Mouse (Mus musculus): ENCODE measurements around the gene Fermt3.
A peak's percentile ranks its signal among the peaks of the same experiment; 100 is the strongest.

Fermt3 gene

GRCm38 (mm10) chr19:7039088-7039720 lies 19.9 kb upstream of the Fermt3 start:
- DNase-seq (ENCODE audit: low read depth, low spot score) = peak; percentile 40

GRCm38 (mm10) chr19:7034006-7034405 lies 14.7 kb upstream of the Fermt3 start:
- DNase-seq (ENCODE audit: low read depth, low spot score) = no peak

- DNase-seq (ENCODE audit: low read depth, low spot score) = no peak
These were observed 10.3 kb upstream of the Fermt3 start for GRCm38 (mm10) chr19:7029531-7029930.

GRCm38 (mm10) chr19:7020224-7020641 lies 964 bp upstream of the Fermt3 start:
- peak; percentile 44 for DNase-seq (ENCODE audit: low read depth, low spot score)

GRCm38 (mm10) chr19:7018546-7018945 lies 723 bp downstream of the Fermt3 start:
- DNase-seq (ENCODE audit: low read depth, low spot score) = no peak

GRCm38 (mm10) chr19:7017541-7018457 lies 1.5 kb downstream of the Fermt3 start:
- peak; percentile 61 for DNase-seq (ENCODE audit: low read depth, low spot score)

GRCm38 (mm10) chr19:7014481-7015135 lies 4.7 kb downstream of the Fermt3 start:
- no peak for DNase-seq (ENCODE audit: low read depth, low spot score)

GRCm38 (mm10) chr19:7013984-7014383 lies 5.3 kb downstream of the Fermt3 start:
- DNase-seq (ENCODE audit: low read depth, low spot score) = no peak

GRCm38 (mm10) chr19:7012426-7012825 lies 6.8 kb downstream of the Fermt3 start:
- no peak for DNase-seq (ENCODE audit: low read depth, low spot score)

- DNase-seq (ENCODE audit: low read depth, low spot score) = no peak
These were observed 12.2 kb downstream of the Fermt3 start for GRCm38 (mm10) chr19:7006892-7007593.

- DNase-seq (ENCODE audit: low read depth, low spot score) = no peak
These were observed 19.8 kb downstream of the Fermt3 start for GRCm38 (mm10) chr19:6999360-7000063.

GRCm38 (mm10) chr19:6997721-6998290 lies 21.5 kb downstream of the Fermt3 start:
- no peak for DNase-seq (ENCODE audit: low read depth, low spot score)

GRCm38 (mm10) chr19:6996006-6996405 lies 23.3 kb downstream of the Fermt3 start, which contains the start of the genes Nudt22 and Trpt1:
TSS of gene Nudt22 (minus strand) at chr19:6996117.
TSS of gene Trpt1 (plus strand) at chr19:6996131.
- DNase-seq (ENCODE audit: low read depth, low spot score) = peak; percentile 68

GRCm38 (mm10) chr19:6995255-6995991 lies 23.8 kb downstream of the Fermt3 start:
- DNase-seq (ENCODE audit: low read depth, low spot score) = no peak

- DNase-seq (ENCODE audit: low read depth, low spot score) = no peak
These were observed 24.8 kb downstream of the Fermt3 start for GRCm38 (mm10) chr19:6994489-6994888.

GRCm38 (mm10) chr19:6994002-6994401 lies 25.3 kb downstream of the Fermt3 start:
- DNase-seq (ENCODE audit: low read depth, low spot score) = no peak

- DNase-seq (ENCODE audit: low read depth, low spot score) = no peak
These were observed 26.1 kb downstream of the Fermt3 start for GRCm38 (mm10) chr19:6993011-6993770.

GRCm38 (mm10) chr19:6992011-6992858 lies 27.0 kb downstream of the Fermt3 start, which contains the start of gene Dnajc4:
TSS of gene Dnajc4 (minus strand) at chr19:6992572.
- peak; percentile 96 for DNase-seq (ENCODE audit: low read depth, low spot score)
